Mouse (Mus musculus) cerebellum, adult 11 months (tissue): ENCODE measurements around the gene Nrde2.

ENCODE experiments used
- DNase-seq: peaks from one replicate; pipeline ENCODE4 v3.0.0; 2022

Nrde2 gene

GRCm38 (mm10) chr12:100178898-100179440, 19.5 kb upstream of the Nrde2 start:
- no peak for DNase-seq

- DNase-seq = no peak
These were observed 17.1 kb upstream of the Nrde2 start for GRCm38 (mm10) chr12:100176469-100177056.

- no peak for DNase-seq
These were observed 13.0 kb upstream of the Nrde2 start for GRCm38 (mm10) chr12:100172481-100172880.

GRCm38 (mm10) chr12:100167931-100168871, 8.7 kb upstream of the Nrde2 start:
- peak; percentile 74 for DNase-seq

GRCm38 (mm10) chr12:100167502-100167901, 8.0 kb upstream of the Nrde2 start:
- no peak for DNase-seq

- no peak for DNase-seq
These were observed 7.5 kb upstream of the Nrde2 start for GRCm38 (mm10) chr12:100166939-100167338.

- DNase-seq = peak; percentile 41
These were observed 6.7 kb upstream of the Nrde2 start for GRCm38 (mm10) chr12:100166177-100166576.

GRCm38 (mm10) chr12:100164991-100165500, 5.6 kb upstream of the Nrde2 start:
- DNase-seq = no peak

- DNase-seq = no peak
These were observed 7.0 kb downstream of the Nrde2 start for GRCm38 (mm10) chr12:100152466-100152865.

GRCm38 (mm10) chr12:100144269-100144668, 15.2 kb downstream of the Nrde2 start:
- no peak for DNase-seq

GRCm38 (mm10) chr12:100143737-100144136, 15.7 kb downstream of the Nrde2 start:
- DNase-seq = no peak

GRCm38 (mm10) chr12:100142848-100143523, 16.5 kb downstream of the Nrde2 start:
- DNase-seq = no peak

GRCm38 (mm10) chr12:100135117-100135516, 24.3 kb downstream of the Nrde2 start:
- no peak for DNase-seq

- no peak for DNase-seq
These were observed 25.0 kb downstream of the Nrde2 start for GRCm38 (mm10) chr12:100134395-100134936.

- peak; percentile 73 for DNase-seq
These were observed 27.8 kb downstream of the Nrde2 start for GRCm38 (mm10) chr12:100131655-100132054.

- no peak for DNase-seq
These were observed 28.3 kb downstream of the Nrde2 start for GRCm38 (mm10) chr12:100131167-100131566.

GRCm38 (mm10) chr12:100128961-100129360, 30.5 kb downstream of the Nrde2 start:
- DNase-seq = no peak

- DNase-seq = no peak
These were observed 30.9 kb downstream of the Nrde2 start for GRCm38 (mm10) chr12:100128522-100128921.

GRCm38 (mm10) chr12:100127866-100128480, 31.5 kb downstream of the Nrde2 start:
- DNase-seq = no peak

GRCm38 (mm10) chr12:100126968-100127865, 32.2 kb downstream of the Nrde2 start:
- DNase-seq = no peak
